Mouse (Mus musculus): Measurements from ENCODE around the gene Smoc1. TPM values are rescaled to one million over a fixed set of nuclear protein-coding genes. Genes with fewer than 3 reads are reported as not detected.

Smoc1 gene
- total RNA-seq, 2 experiments from 2014 or later, result 5.5 to 7.5 TPM

GRCm38 (mm10) chr12:81019280-81019935 lies 7.2 kb upstream of the Smoc1 start:
- intact Hi-C loops (cut with DNase I), result no loop called here
- no peak for DNase-seq

GRCm38 (mm10) chr12:81024407-81024806 lies 2.2 kb upstream of the Smoc1 start:
- peak in 1 of 2 experiments; percentile 12 for DNase-seq
- intact Hi-C loops (cut with DNase I), result no loop called here

- intact Hi-C loops (cut with DNase I), result no loop called here
- no peak for DNase-seq
These were observed 1.6 kb upstream of the Smoc1 start for GRCm38 (mm10) chr12:81024993-81025392.

GRCm38 (mm10) chr12:81026995-81027942 lies 661 bp downstream of the Smoc1 start:
- intact Hi-C loops (cut with DNase I), result no loop called here
- no peak for DNase-seq

- intact Hi-C loops (cut with DNase I), result no loop called here
- DNase-seq, result no peak
These were observed 1.8 kb downstream of the Smoc1 start for GRCm38 (mm10) chr12:81028291-81028920.

- intact Hi-C loops (cut with DNase I), result no loop called here
- DNase-seq, result no peak
These were observed 3.1 kb downstream of the Smoc1 start for GRCm38 (mm10) chr12:81029731-81030130.

GRCm38 (mm10) chr12:81031579-81031978 lies 5.0 kb downstream of the Smoc1 start:
- no peak for DNase-seq
- intact Hi-C loops (cut with DNase I), result no loop called here

- no peak for DNase-seq
- intact Hi-C loops (cut with DNase I), result no loop called here
These were observed 6.9 kb downstream of the Smoc1 start for GRCm38 (mm10) chr12:81033389-81034041.

GRCm38 (mm10) chr12:81034042-81034417 lies 7.4 kb downstream of the Smoc1 start:
- no peak for DNase-seq
- intact Hi-C loops (cut with DNase I), result no loop called here

- intact Hi-C loops (cut with DNase I), result no loop called here
- no peak for DNase-seq
These were observed 9.2 kb downstream of the Smoc1 start for GRCm38 (mm10) chr12:81035850-81036249.

GRCm38 (mm10) chr12:81043616-81044015 lies 17.0 kb downstream of the Smoc1 start:
- intact Hi-C loops (cut with DNase I), result no loop called here

GRCm38 (mm10) chr12:81046926-81047325 lies 20.3 kb downstream of the Smoc1 start:
- DNase-seq, result no peak
- intact Hi-C loops (cut with DNase I), result no loop called here

More at GRCm38 (mm10) chr12:81043616-81044015, 17.0 kb downstream of the Smoc1 start:
- no peak for DNase-seq

- intact Hi-C loops (cut with DNase I), result no loop called here
These were observed 23.1 kb downstream of the Smoc1 start for GRCm38 (mm10) chr12:81049661-81050060.

GRCm38 (mm10) chr12:81055000-81055705 lies 28.5 kb downstream of the Smoc1 start:
- DNase-seq, result no peak
- intact Hi-C loops (cut with DNase I), result no loop called here

More at GRCm38 (mm10) chr12:81049661-81050060, 23.1 kb downstream of the Smoc1 start:
- DNase-seq, result no peak

- DNase-seq, result no peak
- intact Hi-C loops (cut with DNase I), result no loop called here
These were observed 29.2 kb downstream of the Smoc1 start for GRCm38 (mm10) chr12:81055811-81056210.

- no peak for DNase-seq
- intact Hi-C loops (cut with DNase I), result no loop called here
These were observed 31.0 kb downstream of the Smoc1 start for GRCm38 (mm10) chr12:81057619-81058018.

- intact Hi-C loops (cut with DNase I), result no loop called here
- no peak for DNase-seq
These were observed 32.0 kb downstream of the Smoc1 start for GRCm38 (mm10) chr12:81058561-81058960.

GRCm38 (mm10) chr12:81061831-81062361 lies 35.3 kb downstream of the Smoc1 start:
- DNase-seq, result no peak
- intact Hi-C loops (cut with DNase I), result no loop called here

- no peak for DNase-seq
- intact Hi-C loops (cut with DNase I), result no loop called here
These were observed 36.8 kb downstream of the Smoc1 start for GRCm38 (mm10) chr12:81063336-81063955.
